Mouse (Mus musculus): Measurements from ENCODE around the gene Psmd7. TPM values are rescaled to one million over a fixed set of nuclear protein-coding genes. Genes with fewer than 3 reads are reported as not detected.

Psmd7 gene
- total RNA-seq, 2 experiments from 2014 or later: 142 to 160 TPM

DNA sequence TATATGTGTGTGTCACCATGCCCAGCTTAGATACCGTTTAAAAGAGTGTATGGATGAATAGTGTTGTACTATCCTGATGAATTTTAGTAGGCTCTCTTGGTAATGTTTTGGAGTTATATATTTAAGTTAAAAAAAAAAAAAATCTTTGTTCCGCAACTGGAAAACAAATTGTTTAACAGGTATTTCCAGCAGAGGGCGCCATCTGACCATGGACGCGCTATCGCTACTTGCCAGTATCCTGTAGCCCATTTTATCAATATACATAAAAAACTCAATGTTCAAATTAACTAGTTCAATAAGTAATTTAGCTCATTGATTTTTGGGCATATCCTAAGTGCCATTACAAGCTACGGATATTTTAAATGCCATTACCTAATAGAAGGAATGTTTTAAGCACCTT is 14.8 kb upstream of the Psmd7 start:
- DNase-seq: peak; percentile 60
- TF ChIP-seq CTCF (IDR thresholded peaks at IDR 0.05): peak; percentile 88
- intact Hi-C loops (cut with DNase I): no loop called here
- no peak overlapping the region for H3K27ac ChIP-seq
- no peak overlapping the region for H3K4me3 ChIP-seq

DNA sequence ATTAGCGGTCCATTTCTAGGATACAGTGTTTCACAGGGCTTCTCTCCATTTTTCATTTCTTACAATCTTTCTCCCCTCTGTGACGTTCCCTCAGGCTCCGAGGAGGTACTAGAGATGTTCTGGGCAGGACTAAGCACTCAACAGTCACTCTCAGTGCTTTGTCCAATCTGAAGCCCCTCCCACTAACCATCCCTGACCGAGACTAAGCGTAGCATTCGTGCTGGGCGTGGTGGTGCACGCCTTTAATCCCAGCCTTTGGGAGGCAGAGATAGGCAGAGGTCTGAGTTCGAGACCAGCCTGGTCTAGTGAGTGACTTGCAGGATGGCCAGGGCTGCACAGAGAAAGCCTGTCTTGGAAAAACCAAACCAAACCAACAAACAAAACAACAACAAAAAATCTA is 11.4 kb upstream of the Psmd7 start:
- intact Hi-C loops (cut with DNase I): no loop called here
- TF ChIP-seq CTCF (IDR thresholded peaks at IDR 0.05): no peak
- Histone ChIP-seq H3K4me3 (no peak overlapping the region), H3K27ac (no peak overlapping the region)
- DNase-seq: no peak

DNA sequence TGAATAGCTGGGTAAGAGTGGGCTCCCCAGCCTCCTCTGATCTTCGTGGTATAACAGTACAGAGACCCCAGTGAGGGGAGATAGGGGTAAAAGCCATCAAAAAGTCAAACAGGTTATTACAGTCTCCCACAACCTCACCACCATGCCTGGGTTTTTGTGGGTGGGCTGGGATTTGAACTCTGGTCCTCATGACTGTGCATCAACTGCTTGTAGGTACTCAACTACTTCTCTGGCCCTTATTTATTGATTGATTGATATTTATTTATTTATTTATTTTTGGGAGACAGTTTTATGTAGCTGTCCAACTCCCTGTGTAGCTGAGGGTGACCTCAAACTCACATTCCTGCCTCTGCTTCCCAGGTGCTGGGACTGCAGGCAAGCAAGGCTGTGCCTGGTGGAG is 9.5 kb upstream of the Psmd7 start:
- TF ChIP-seq CTCF (IDR thresholded peaks at IDR 0.05): no peak
- Histone ChIP-seq H3K27ac (no peak overlapping the region), H3K4me3 (no peak overlapping the region)
- intact Hi-C loops (cut with DNase I): no loop called here
- no peak for DNase-seq

DNA sequence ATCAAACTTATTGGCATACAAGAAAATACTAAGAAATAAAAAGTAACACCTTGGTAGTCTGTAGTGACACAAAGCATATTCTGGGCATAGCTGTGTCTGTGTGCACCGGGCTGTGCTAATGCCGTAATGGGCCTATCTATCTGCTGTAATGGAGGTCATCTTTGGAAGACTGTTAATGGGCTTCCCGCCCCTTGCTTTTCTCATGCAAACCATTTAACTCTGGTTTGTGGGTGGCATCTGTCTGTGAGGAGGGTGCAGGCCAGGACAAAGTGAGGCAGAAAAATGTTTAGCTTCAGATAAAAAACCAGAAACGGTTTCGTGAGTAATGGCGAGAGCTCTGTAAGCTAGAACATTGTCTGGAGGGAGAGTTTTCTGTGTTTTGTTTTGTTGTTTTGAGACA is 6.6 kb upstream of the Psmd7 start:
- DNase-seq: no peak
- no peak overlapping the region for H3K4me3 ChIP-seq
- intact Hi-C loops (cut with DNase I): loop anchor here (5.0 kb wide), 1 partner anchor 1972 kb away; the partner anchor contains the start of genes Dhx38 and Txnl4b
- TF ChIP-seq CTCF (IDR thresholded peaks at IDR 0.05): no peak
- H3K27ac ChIP-seq: no peak overlapping the region

- H3K4me3 ChIP-seq: no peak overlapping the region
- no peak for TF ChIP-seq CTCF (IDR thresholded peaks at IDR 0.05)
- DNase-seq: no peak
- no peak overlapping the region for H3K27ac ChIP-seq
- intact Hi-C loops (cut with DNase I): loop anchor here (5.0 kb wide), 1 partner anchor 1973 kb away; the partner anchor contains the start of genes Dhx38 and Txnl4b
Measured at GRCm38 (mm10) chr8:107593967-107594729, 5.9 kb upstream of the Psmd7 start.

GRCm38 (mm10) chr8:107587429-107587994 is 752 bp downstream of the Psmd7 start:
- TF ChIP-seq CTCF (IDR thresholded peaks at IDR 0.05): no peak
- DNase-seq: no peak
- Histone ChIP-seq H3K27ac (peak overlapping the region; percentile 98), H3K4me3 (peak overlapping the region; percentile 99)
- intact Hi-C loops (cut with DNase I): no loop called here

DNA sequence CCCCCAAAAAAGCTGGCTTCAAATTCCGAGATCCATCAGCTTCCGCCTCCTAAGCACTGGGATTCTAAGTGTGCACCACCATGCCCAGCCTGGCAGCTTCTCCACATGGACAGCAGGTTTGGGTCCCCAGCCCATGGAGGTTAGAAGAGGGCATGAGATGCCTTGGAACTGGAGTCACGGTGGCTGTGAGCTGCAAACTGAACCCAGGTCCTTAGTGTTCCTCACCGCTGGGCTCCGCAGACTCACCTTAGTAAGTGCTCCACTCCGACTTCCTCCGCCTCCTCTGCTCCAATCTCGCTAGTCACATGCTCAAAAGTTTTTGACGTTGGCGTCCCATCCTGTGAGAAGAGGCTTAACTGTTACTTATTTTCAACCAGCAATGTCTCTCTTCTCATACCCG is 6.1 kb downstream of the Psmd7 start:
- no peak for DNase-seq
- intact Hi-C loops (cut with DNase I): no loop called here
- H3K27ac ChIP-seq: no peak overlapping the region
- no peak for TF ChIP-seq CTCF (IDR thresholded peaks at IDR 0.05)
- no peak overlapping the region for H3K4me3 ChIP-seq

DNA sequence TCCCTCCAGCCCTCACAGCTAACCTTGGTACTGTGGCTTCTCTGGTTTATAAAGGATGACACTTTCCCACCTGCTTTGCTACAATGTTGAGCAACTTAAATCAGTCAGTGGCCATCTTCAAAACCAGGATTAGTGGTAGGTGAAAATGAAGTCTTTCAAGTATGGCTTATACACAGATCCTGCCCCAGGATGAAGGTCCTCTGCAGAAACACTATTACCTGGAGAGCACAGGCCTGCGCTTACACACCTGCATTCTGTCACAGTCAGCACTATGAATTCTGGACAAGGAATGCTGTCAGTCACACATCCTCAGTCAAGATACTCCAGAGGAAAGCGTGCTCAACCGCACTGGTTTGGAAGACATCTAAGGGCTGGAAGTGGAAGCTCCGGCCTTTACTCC is 6.7 kb downstream of the Psmd7 start:
- intact Hi-C loops (cut with DNase I): no loop called here

DNA sequence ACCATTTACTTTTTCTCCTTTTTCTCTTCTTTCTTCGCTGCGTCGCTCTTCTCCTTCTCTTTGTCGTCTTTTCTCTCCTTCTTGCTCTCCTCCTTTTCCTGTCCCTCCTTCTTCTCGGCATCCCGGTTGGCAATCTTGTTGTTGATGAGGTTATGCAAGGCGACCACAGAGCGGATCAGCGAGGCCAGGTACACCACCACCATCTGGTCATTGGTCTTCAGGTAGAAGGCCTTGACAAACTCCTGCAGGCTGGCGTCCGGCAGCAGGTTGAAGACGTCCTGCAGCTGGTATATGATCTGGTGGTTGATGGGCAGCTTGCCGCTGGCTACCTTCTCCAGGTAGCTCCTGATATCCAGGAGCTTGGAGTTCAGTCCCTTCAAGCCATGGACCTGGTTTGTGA is 7.4 kb downstream of the Psmd7 start:
- Histone ChIP-seq H3K4me3 (no peak overlapping the region), H3K27ac (no peak overlapping the region)
- intact Hi-C loops (cut with DNase I): no loop called here
- no peak for DNase-seq
- TF ChIP-seq CTCF (IDR thresholded peaks at IDR 0.05): no peak

More for the DNA sequence above, 6.7 kb downstream of the Psmd7 start:
- no peak overlapping the region for H3K4me3 ChIP-seq
- no peak for TF ChIP-seq CTCF (IDR thresholded peaks at IDR 0.05)
- DNase-seq: no peak
- H3K27ac ChIP-seq: no peak overlapping the region

DNA sequence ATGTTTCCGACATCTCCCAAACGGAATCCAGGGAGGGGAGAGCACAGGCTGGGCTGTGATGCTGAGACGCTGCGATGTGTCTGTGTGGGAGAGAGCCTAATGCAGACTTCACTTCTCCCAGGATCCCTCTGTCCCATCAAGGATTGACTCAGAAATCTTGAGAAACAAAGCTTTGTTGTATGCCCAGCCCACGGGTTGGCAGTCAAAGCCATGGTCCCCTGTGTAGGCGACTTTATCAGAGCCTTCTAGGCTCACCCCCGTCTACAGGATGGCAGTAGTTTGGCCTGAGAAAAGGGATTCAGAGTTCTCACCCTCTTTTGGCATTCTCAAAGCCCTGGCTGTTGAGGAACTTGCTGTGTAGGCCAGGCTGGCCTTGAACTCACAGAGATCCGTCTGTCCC is 9.7 kb downstream of the Psmd7 start:
- Histone ChIP-seq H3K4me3 (no peak overlapping the region), H3K27ac (no peak overlapping the region)
- TF ChIP-seq CTCF (IDR thresholded peaks at IDR 0.05): no peak
- intact Hi-C loops (cut with DNase I): loop anchor here (10.0 kb wide), 1 partner anchor 194 kb away; no protein-coding TSS in a partner anchor
- DNase-seq: no peak

- intact Hi-C loops (cut with DNase I): loop anchor here (10.0 kb wide), 1 partner anchor 193 kb away; no protein-coding TSS in a partner anchor
- no peak overlapping the region for H3K4me3 ChIP-seq
- no peak overlapping the region for H3K27ac ChIP-seq
- no peak for TF ChIP-seq CTCF (IDR thresholded peaks at IDR 0.05)
- DNase-seq: no peak
Measured at GRCm38 (mm10) chr8:107578132-107578531, 10.1 kb downstream of the Psmd7 start.

DNA sequence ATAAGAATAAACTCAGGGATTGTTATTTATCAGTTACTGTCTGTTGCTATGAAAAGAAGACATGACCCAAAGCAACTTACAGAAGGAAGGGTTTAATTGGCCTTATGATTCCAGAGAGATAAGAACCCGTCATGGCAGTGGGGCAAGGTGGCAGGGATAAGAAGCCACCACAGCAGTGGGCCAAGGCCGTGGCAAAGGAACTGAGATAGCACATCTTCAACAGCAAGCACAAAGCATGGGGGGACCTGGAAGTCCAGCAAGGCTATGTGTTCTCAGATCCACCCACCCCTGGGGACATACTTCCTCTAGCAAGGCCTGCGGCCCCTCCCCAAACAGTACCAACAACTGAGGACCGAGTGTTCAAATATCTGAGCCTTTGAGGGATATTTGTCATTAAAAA is 10.6 kb downstream of the Psmd7 start:
- intact Hi-C loops (cut with DNase I): loop anchor here (10.0 kb wide), 1 partner anchor 193 kb away; no protein-coding TSS in a partner anchor
- H3K4me3 ChIP-seq: no peak overlapping the region
- no peak for TF ChIP-seq CTCF (IDR thresholded peaks at IDR 0.05)
- H3K27ac ChIP-seq: no peak overlapping the region
- no peak for DNase-seq

DNA sequence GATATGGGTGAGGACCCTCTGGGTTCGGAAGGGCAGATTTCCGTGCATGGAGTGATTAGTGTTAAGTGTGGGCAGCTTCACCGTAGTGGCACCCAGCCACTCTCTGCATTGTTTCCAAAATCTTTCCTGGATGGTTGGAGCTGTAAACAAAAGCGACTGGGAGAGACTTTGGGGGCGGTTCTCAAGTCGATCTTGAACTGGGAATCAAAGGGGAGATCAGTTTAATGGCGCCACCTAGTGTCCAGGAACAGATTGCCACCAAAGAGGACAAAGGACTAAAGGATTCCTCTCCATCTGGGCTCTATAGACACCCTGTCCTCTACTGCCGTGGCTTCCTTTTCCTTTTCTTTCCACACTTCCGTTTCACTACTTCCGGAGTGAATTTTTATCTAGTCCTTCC is 11.6 kb downstream of the Psmd7 start:
- DNase-seq: peak; percentile 80
- Histone ChIP-seq H3K27ac (no peak overlapping the region), H3K4me3 (peak overlapping the region; percentile 38; the same call in 1 of the 2 replicates)
- intact Hi-C loops (cut with DNase I): loop anchor here (1.0 to 10.0 kb wide), 2 partner anchors 121 to 192 kb away; no protein-coding TSS in a partner anchor
- peak; percentile 95 for TF ChIP-seq CTCF (IDR thresholded peaks at IDR 0.05)
